Mouse (Mus musculus) midbrain, embryonic 11.5 days (tissue): Measurements from ENCODE around the gene Ube2f. TPM values are rescaled to one million over a fixed set of nuclear protein-coding genes. Genes with fewer than 3 reads are reported as not detected.

Experiments used
- ATAC-seq: fragments of 200-750 bp; cut with Nextera tagmentation; 2 replicates; pipeline ENCODE4 v1.8.0; 2017; ENCODE audit warnings: moderate TSS enrichment, moderate library complexity; ENCODE audit not compliant: low FRiP score
- DNase-seq: peaks from one replicate; pipeline ENCODE4 v3.0.0; 2015; ENCODE audit warnings: low spot score; ENCODE audit errors: missing footprints
- H3K27ac ChIP-seq: fragments of 300-500 bp; sonication (generic); 2 replicates; pipeline ENCODE4 v1.5.1; 2014; ENCODE audit warnings: low read depth, low read length
- H3K27me3 ChIP-seq: fragments of 300-500 bp; sonication (generic); 2 replicates; pipeline ENCODE4 v1.6.1; 2014; ENCODE audit warnings: mild to moderate bottlenecking, low read length, moderate library complexity, mixed read lengths; ENCODE audit not compliant: control insufficient read depth, insufficient read depth
- H3K36me3 ChIP-seq: fragments of 300-500 bp; sonication (generic); 2 replicates; pipeline ENCODE4 v1.6.1; 2014; ENCODE audit warnings: mild to moderate bottlenecking, low read length, moderate library complexity, mixed read lengths; ENCODE audit not compliant: control insufficient read depth, insufficient read depth
- H3K4me1 ChIP-seq: fragments of 300-500 bp; sonication (generic); 2 replicates; pipeline ENCODE4 v1.6.1; 2014; ENCODE audit warnings: low read length; ENCODE audit not compliant: control insufficient read depth, insufficient read depth
- H3K4me2 ChIP-seq: fragments of 300-500 bp; sonication (generic); 2 replicates; pipeline ENCODE4 v1.6.1; 2014; ENCODE audit warnings: mild to moderate bottlenecking, moderate library complexity
- H3K4me3 ChIP-seq: fragments of 300-500 bp; sonication (generic); 2 replicates; pipeline ENCODE4 v1.5.1; 2014; ENCODE audit warnings: low read depth, low read length
- H3K9ac ChIP-seq: fragments of 300-500 bp; sonication (generic); 2 replicates; pipeline ENCODE4 v1.6.1; 2014; ENCODE audit warnings: low read length
- H3K9me3 ChIP-seq: fragments of 300-500 bp; sonication (generic); 2 replicates; pipeline ENCODE4 v1.6.1; 2016; ENCODE audit warnings: low read length; ENCODE audit not compliant: control insufficient read depth
- WGBS: fragments of 180-500 bp; shearing (Covaris S2); extraction: QIAGEN DNeasy Blood & Tissue Kit; methylation state at CpG from one replicate; pipeline ENCODE4 v1.1.7; 2014; 5-methylcytosine and 5-hydroxymethylcytosine counted together
- polyA plus RNA-seq: library from polyadenylated mRNA; unstranded; fragments of >200 nt; fragmentation: Nextera tagmentation; extraction: Ambion mirVana; gene quantifications from 2 replicates; pipeline ENCODE4 v1.2.1, GENCODE M21; 2014

Ube2f gene
- polyA plus RNA-seq, 1 experiment from 2014 or later: 88.5 TPM

- Histone ChIP-seq H3K9me3 (no peaks in the 10 kb centered on the region), H3K36me3 (no peaks in the 10 kb centered on the region), H3K9ac (no peak overlapping the region), H3K27ac (no peak overlapping the region), H3K4me1 (peaks cover 6% of the 10 kb centered on the region; the same call in 1 of the 2 replicates), H3K27me3 (no peaks in the 10 kb centered on the region), H3K4me3 (no peak overlapping the region), H3K4me2 (no peak overlapping the region)
- DNase-seq (no peak), ATAC-seq (no peak)
- 90% methylated on average over 5 of the region's 5 CpGs for WGBS
These were observed 49.8 kb downstream of the Ube2f start for GRCm38 (mm10) chr1:91299707-91300426.

- H3K27me3 ChIP-seq: no peaks in the 10 kb centered on the region
- H3K4me2 ChIP-seq: no peak overlapping the region
- DNase-seq (no peak), ATAC-seq (no peak)
- 0 out of 2 replicates have a peak, but pooled peaks cover 3% of the 10 kb centered on the region for H3K36me3 ChIP-seq
- WGBS: 90% methylated on average over 3 of the region's 3 CpGs
- H3K27ac ChIP-seq: no peak overlapping the region
- H3K9ac ChIP-seq: no peak overlapping the region
- peaks cover 6% of the 10 kb centered on the region; the same call in 1 of the 2 replicates for H3K4me1 ChIP-seq
- no peaks in the 10 kb centered on the region for H3K9me3 ChIP-seq
- H3K4me3 ChIP-seq: no peak overlapping the region
These were observed 51.3 kb downstream of the Ube2f start for GRCm38 (mm10) chr1:91301206-91301920.

- ATAC-seq: no peak
- no peak overlapping the region for H3K27ac ChIP-seq
- no peak for DNase-seq
These were observed 51.9 kb downstream of the Ube2f start for GRCm38 (mm10) chr1:91302021-91302420.

GRCm38 (mm10) chr1:91304621-91305020 is 54.5 kb downstream of the Ube2f start:
- H3K4me1 ChIP-seq: no peaks in the 10 kb centered on the region
- DNase-seq: no peak
- no peak overlapping the region for H3K4me3 ChIP-seq

More at GRCm38 (mm10) chr1:91302021-91302420, 51.9 kb downstream of the Ube2f start:
- H3K4me1 ChIP-seq: peaks cover 6% of the 10 kb centered on the region; the same call in 1 of the 2 replicates
- H3K4me2 ChIP-seq: no peak overlapping the region
- H3K9me3 ChIP-seq: no peaks in the 10 kb centered on the region
- no peak overlapping the region for H3K4me3 ChIP-seq
- H3K36me3 ChIP-seq: 0 out of 2 replicates have a peak, but pooled peaks cover 3% of the 10 kb centered on the region
- no peak overlapping the region for H3K9ac ChIP-seq
- WGBS: 88% methylated on average over 3 of the region's 3 CpGs
- H3K27me3 ChIP-seq: no peaks in the 10 kb centered on the region

GRCm38 (mm10) chr1:91309366-91310085 is 59.4 kb downstream of the Ube2f start:
- Histone ChIP-seq H3K9me3 (no peaks in the 10 kb centered on the region), H3K4me2 (no peak overlapping the region), H3K9ac (no peak overlapping the region), H3K27me3 (no peaks in the 10 kb centered on the region), H3K4me3 (no peak overlapping the region), H3K4me1 (no peaks in the 10 kb centered on the region; the same call in 1 of the 2 replicates), H3K36me3 (peaks cover 8% of the 10 kb centered on the region; the same call in 1 of the 2 replicates), H3K27ac (no peak overlapping the region)
- WGBS: 92% methylated on average over 13 of the region's 13 CpGs
- ATAC-seq (no peak), DNase-seq (no peak)

More at GRCm38 (mm10) chr1:91304621-91305020, 54.5 kb downstream of the Ube2f start:
- Histone ChIP-seq H3K27ac (no peak overlapping the region), H3K36me3 (0 out of 2 replicates have a peak, but pooled peaks cover 3% of the 10 kb centered on the region), H3K9ac (no peak overlapping the region), H3K27me3 (no peaks in the 10 kb centered on the region), H3K9me3 (no peaks in the 10 kb centered on the region), H3K4me2 (no peak overlapping the region)
- ATAC-seq: no peak
- 90% methylated on average over 4 of the region's 4 CpGs for WGBS

- DNase-seq: no peak
- ATAC-seq: no peak
- H3K36me3 ChIP-seq: peaks cover 5% of the 10 kb centered on the region; the same call in 1 of the 2 replicates
- no peak overlapping the region for H3K27ac ChIP-seq
- H3K4me1 ChIP-seq: no peaks in the 10 kb centered on the region; the same call in 1 of the 2 replicates
- no peaks in the 10 kb centered on the region for H3K27me3 ChIP-seq
- H3K4me3 ChIP-seq: no peak overlapping the region
- WGBS: 92% methylated on average over 4 of the region's 4 CpGs
- no peaks in the 10 kb centered on the region for H3K9me3 ChIP-seq
- no peak overlapping the region for H3K4me2 ChIP-seq
- no peak overlapping the region for H3K9ac ChIP-seq
These were observed 62.2 kb downstream of the Ube2f start for GRCm38 (mm10) chr1:91312273-91312672.

GRCm38 (mm10) chr1:91313251-91313650 is 63.1 kb downstream of the Ube2f start:
- DNase-seq (no peak), ATAC-seq (0 out of 2 replicates have a peak, but pooled peaks have one; percentile 50)
- H3K36me3 ChIP-seq: peaks cover 5% of the 10 kb centered on the region; the same call in 1 of the 2 replicates
- H3K9me3 ChIP-seq: no peaks in the 10 kb centered on the region
- no peak overlapping the region for H3K4me2 ChIP-seq
- no peaks in the 10 kb centered on the region; the same call in 1 of the 2 replicates for H3K4me1 ChIP-seq
- WGBS: 51% methylated on average over 5 of the region's 5 CpGs
- peak overlapping the region; percentile 40; the same call in 1 of the 2 replicates for H3K27ac ChIP-seq
- H3K4me3 ChIP-seq: no peak overlapping the region
- H3K9ac ChIP-seq: peak overlapping the region; percentile 18; the same call in 1 of the 2 replicates
- H3K27me3 ChIP-seq: no peaks in the 10 kb centered on the region

- no peak for DNase-seq
- H3K9ac ChIP-seq: no peak overlapping the region
- 89% methylated on average over 6 of the region's 6 CpGs for WGBS
- H3K4me1 ChIP-seq: no peaks in the 10 kb centered on the region; the same call in 1 of the 2 replicates
- no peak for ATAC-seq
- H3K36me3 ChIP-seq: no peaks in the 10 kb centered on the region
- H3K27ac ChIP-seq: no peak overlapping the region
- no peak overlapping the region for H3K4me2 ChIP-seq
- H3K9me3 ChIP-seq: no peaks in the 10 kb centered on the region
- H3K27me3 ChIP-seq: no peaks in the 10 kb centered on the region
- H3K4me3 ChIP-seq: no peak overlapping the region
These were observed 67.6 kb downstream of the Ube2f start for GRCm38 (mm10) chr1:91317656-91318055.
